Mouse (Mus musculus) CD8-positive naive resting alpha-beta T cell, adult 2 months (primary cell): ENCODE measurements at regions not wholly inside any gene's neighbourhood (a gene's known extent, or its start where the extent isn't known, plus 50 kb on each side); places are given as distances from the start of the nearest gene placed in this dataset.

ENCODE experiments used
- DNase-seq, 2 experiments: peaks; one replicate each; pipeline ENCODE4 v3.0.0; 2022; ENCODE audit warnings: low read depth in 2 of 2, low spot score in 2 of 2

- DNase-seq: no peak
Observed at GRCm38 (mm10) chr12:79916896-79917633, 195.7 kb downstream of the Zfp36l1 start.

GRCm38 (mm10) chr12:79913898-79914297 lies 198.9 kb downstream of the Zfp36l1 start:
- no peak for DNase-seq

- no peak for DNase-seq
Observed at GRCm38 (mm10) chr12:79912281-79913063, 200.3 kb downstream of the Zfp36l1 start.

GRCm38 (mm10) chr12:79910884-79911759 lies 201.7 kb downstream of the Zfp36l1 start:
- DNase-seq: no peak

GRCm38 (mm10) chr12:79907583-79907982 lies 205.2 kb downstream of the Zfp36l1 start:
- no peak for DNase-seq

GRCm38 (mm10) chr12:79906738-79907365 lies 206.0 kb downstream of the Zfp36l1 start:
- DNase-seq: no peak

- no peak for DNase-seq
Observed at GRCm38 (mm10) chr12:79905828-79906737, 206.7 kb downstream of the Zfp36l1 start.

- no peak for DNase-seq
Observed at GRCm38 (mm10) chr12:79904913-79905549, 207.8 kb downstream of the Zfp36l1 start.

GRCm38 (mm10) chr12:79902761-79903160 lies 210.1 kb downstream of the Zfp36l1 start:
- DNase-seq: no peak

- DNase-seq: no peak
Observed at GRCm38 (mm10) chr12:79902163-79902562, 210.7 kb downstream of the Zfp36l1 start.

GRCm38 (mm10) chr12:79898198-79898930 lies 214.4 kb downstream of the Zfp36l1 start:
- no peak for DNase-seq

GRCm38 (mm10) chr12:79895975-79896374 lies 216.8 kb downstream of the Zfp36l1 start:
- no peak for DNase-seq

- DNase-seq: no peak
Observed at GRCm38 (mm10) chr12:79895324-79895723, 217.5 kb downstream of the Zfp36l1 start.

- no peak for DNase-seq
Observed at GRCm38 (mm10) chr12:79892871-79893270, 219.9 kb downstream of the Zfp36l1 start.

- DNase-seq: no peak
Observed at GRCm38 (mm10) chr12:79891942-79892341, 220.9 kb downstream of the Zfp36l1 start.

- DNase-seq: no peak
Observed at GRCm38 (mm10) chr12:79890887-79891286, 221.9 kb downstream of the Zfp36l1 start.

- no peak for DNase-seq
Observed at GRCm38 (mm10) chr12:79890291-79890690, 222.5 kb downstream of the Zfp36l1 start.

GRCm38 (mm10) chr12:79888812-79889211 lies 224.0 kb downstream of the Zfp36l1 start:
- DNase-seq: no peak

- DNase-seq: no peak
Observed at GRCm38 (mm10) chr12:79888086-79888485, 224.7 kb downstream of the Zfp36l1 start.
